Mouse (Mus musculus) hindbrain, embryonic 12.5 days (tissue): ENCODE results near the gene 6030408B16Rik. TPM values are rescaled to one million over a fixed set of nuclear protein-coding genes. Genes with fewer than 3 reads are reported as not detected.

ENCODE experiments used
- ATAC-seq: fragments of 200-750 bp; cut with Nextera tagmentation; 2 replicates; pipeline ENCODE4 v1.8.0; 2017; ENCODE audit warnings: moderate TSS enrichment; ENCODE audit not compliant: low FRiP score
- H3K27ac ChIP-seq: fragments of 300-500 bp; sonication (generic); 2 replicates; pipeline ENCODE4 v1.5.1; 2016; ENCODE audit warnings: mild to moderate bottlenecking
- H3K27me3 ChIP-seq: fragments of 300-500 bp; sonication (generic); 2 replicates; pipeline ENCODE4 v1.6.1; 2016; ENCODE audit warnings: mild to moderate bottlenecking
- H3K36me3 ChIP-seq: fragments of 300-500 bp; sonication (generic); 2 replicates; pipeline ENCODE4 v1.6.1; 2016; ENCODE audit warnings: mild to moderate bottlenecking
- H3K4me1 ChIP-seq: fragments of 300-500 bp; sonication (generic); 2 replicates; pipeline ENCODE4 v1.6.1; 2016
- H3K4me2 ChIP-seq: fragments of 300-500 bp; sonication (generic); replicated peaks from 2 replicates; pipeline ENCODE4 v1.6.1; 2016; ENCODE audit warnings: mild to moderate bottlenecking
- H3K4me3 ChIP-seq: fragments of 300-500 bp; sonication (generic); 2 replicates; pipeline ENCODE4 v1.5.1; 2016; ENCODE audit warnings: mild to moderate bottlenecking
- H3K9ac ChIP-seq: fragments of 300-500 bp; sonication (generic); 2 replicates; pipeline ENCODE4 v1.6.1; 2016; ENCODE audit warnings: mild to moderate bottlenecking, moderate library complexity
- H3K9me3 ChIP-seq: fragments of 300-500 bp; sonication (generic); replicated peaks from 2 replicates; pipeline ENCODE4 v1.6.1; 2016; ENCODE audit warnings: mild to moderate bottlenecking
- WGBS: fragments of 180-500 bp; shearing (Covaris S2); methylation state at CpG from one replicate; pipeline ENCODE4 v1.1.7; 2016; 5-methylcytosine and 5-hydroxymethylcytosine counted together
- polyA plus RNA-seq: library from polyadenylated mRNA; unstranded; fragments of >200 nt; fragmentation: Nextera tagmentation; extraction: Ambion mirVana; gene quantifications from 2 replicates; pipeline ENCODE4 v1.2.1, GENCODE M21; 2016

Gene 6030408B16Rik
- polyA plus RNA-seq, 1 experiment from 2014 or later = 0.31 TPM

DNA sequence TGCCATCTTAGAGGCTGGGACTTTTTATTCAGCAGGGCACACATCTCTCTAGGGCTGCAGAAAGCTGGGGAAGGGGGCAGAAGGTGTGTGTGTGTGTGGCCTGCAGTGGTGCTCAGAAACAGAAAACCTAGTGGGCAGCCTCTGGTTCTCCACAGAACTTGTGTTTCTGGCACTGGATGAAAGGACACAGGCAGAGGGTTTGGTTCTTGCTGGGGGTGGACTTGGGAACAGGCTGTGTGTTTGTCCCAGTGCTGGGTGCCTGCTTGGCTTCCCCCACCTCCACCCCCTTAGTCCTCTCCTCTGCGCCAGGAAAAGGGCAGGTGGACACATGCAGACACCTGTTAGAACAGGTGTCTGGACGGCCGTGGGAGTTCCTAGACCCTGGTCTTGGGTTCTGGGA is 21.9 kb upstream of the 6030408B16Rik start:
- no peaks in the 10 kb centered on the region for H3K9me3 ChIP-seq
- 89% methylated on average over 3 of the region's 3 CpGs for WGBS
- no peak overlapping the region for H3K9ac ChIP-seq
- peaks cover 26% of the 10 kb centered on the region for H3K27me3 ChIP-seq
- H3K4me2 ChIP-seq = no peak overlapping the region
- no peak for ATAC-seq
- H3K4me1 ChIP-seq = peaks cover 17% of the 10 kb centered on the region
- no peak overlapping the region for H3K27ac ChIP-seq
- no peak overlapping the region for H3K4me3 ChIP-seq
- H3K36me3 ChIP-seq = peaks cover 26% of the 10 kb centered on the region

DNA sequence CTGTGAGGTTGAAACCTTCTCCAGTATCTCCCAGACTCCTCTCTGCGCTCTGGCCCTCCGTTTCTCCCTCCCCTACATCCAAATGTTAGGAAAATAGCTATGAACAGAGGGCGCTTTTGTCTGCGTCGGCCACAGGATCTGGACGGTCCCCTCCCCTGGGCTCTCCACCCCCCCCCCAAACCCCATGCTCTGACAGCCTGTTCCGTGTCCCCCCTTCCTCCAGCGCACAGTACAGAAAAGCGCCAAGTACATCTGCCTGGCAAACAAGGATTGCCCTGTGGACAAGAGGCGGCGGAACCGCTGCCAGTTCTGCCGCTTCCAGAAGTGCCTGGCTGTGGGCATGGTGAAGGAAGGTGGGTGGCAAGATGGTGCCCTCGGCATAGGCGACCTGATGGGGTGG is 21.5 kb upstream of the 6030408B16Rik start:
- Histone ChIP-seq H3K9me3 (no peaks in the 10 kb centered on the region), H3K9ac (no peak overlapping the region), H3K4me1 (peaks cover 15% of the 10 kb centered on the region), H3K27me3 (peaks cover 22% of the 10 kb centered on the region), H3K4me2 (no peak overlapping the region), H3K4me3 (no peak overlapping the region), H3K27ac (no peak overlapping the region), H3K36me3 (peaks cover 26% of the 10 kb centered on the region)
- WGBS = 83% methylated on average over 15 of the region's 15 CpGs
- ATAC-seq = no peak

DNA sequence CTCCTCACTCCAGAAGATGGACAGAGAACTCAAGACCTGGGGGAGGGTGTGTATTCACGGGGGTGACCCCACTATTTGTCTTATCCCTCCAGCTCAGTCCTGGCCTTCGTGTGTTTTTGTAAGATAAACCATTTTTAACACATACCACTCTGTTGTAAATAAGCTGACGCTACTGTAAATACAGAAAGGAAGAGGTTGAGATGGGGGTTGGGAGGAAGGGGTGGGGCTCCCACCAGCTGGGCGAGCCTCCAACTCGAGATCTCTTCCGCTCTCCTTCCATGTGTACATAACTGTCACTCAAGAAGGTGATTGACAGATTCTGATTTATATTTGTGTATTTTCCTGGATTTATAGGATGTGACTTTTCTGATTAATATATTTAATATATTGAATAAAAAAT is 18.6 kb upstream of the 6030408B16Rik start:
- no peak for ATAC-seq
- WGBS = 79% methylated on average over 6 of the region's 6 CpGs
- no peak overlapping the region for H3K9ac ChIP-seq
- no peak overlapping the region for H3K27ac ChIP-seq
- no peaks in the 10 kb centered on the region for H3K9me3 ChIP-seq
- H3K4me2 ChIP-seq = no peak overlapping the region
- H3K4me1 ChIP-seq = peaks cover 23% of the 10 kb centered on the region
- H3K36me3 ChIP-seq = peaks cover 26% of the 10 kb centered on the region
- H3K4me3 ChIP-seq = no peak overlapping the region
- H3K27me3 ChIP-seq = no peaks in the 10 kb centered on the region; the same call in 1 of the 2 replicates

DNA sequence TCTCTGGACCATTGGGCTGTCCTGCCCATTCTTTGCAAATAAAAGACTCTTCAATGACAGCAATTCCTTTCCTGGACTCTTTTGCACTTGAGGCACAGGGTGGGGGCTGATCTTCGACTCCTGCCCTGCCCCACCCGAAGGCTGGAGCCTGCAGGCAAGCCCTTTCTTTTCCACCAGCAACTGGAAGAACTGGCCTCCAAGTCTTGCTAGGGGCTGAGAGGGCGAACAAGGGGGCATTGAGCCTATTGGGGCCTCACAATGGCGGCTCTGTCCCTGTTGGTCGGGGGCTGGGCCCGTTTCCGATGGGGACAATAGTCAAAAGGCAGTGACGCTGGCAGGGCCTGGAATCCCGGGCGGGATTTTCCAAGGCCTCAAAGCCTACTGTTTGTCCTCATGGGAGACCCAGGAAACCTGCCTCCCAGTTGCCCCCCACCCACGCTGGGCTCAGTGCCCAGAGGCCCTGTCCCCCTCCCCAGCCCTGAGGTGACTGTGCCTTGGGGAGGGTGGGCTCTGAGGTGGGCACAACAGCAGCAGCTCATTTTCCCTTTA is 15.6 kb upstream of the 6030408B16Rik start:
- Histone ChIP-seq H3K4me3 (no peak overlapping the region), H3K36me3 (peaks cover 18% of the 10 kb centered on the region), H3K4me1 (peaks cover 23% of the 10 kb centered on the region), H3K9me3 (no peaks in the 10 kb centered on the region), H3K27me3 (no peaks in the 10 kb centered on the region), H3K27ac (peak overlapping the region; percentile 3), H3K9ac (no peak overlapping the region), H3K4me2 (no peak overlapping the region)
- peak; percentile 74 for ATAC-seq
- WGBS = 22% methylated on average over 11 of the region's 11 CpGs

DNA sequence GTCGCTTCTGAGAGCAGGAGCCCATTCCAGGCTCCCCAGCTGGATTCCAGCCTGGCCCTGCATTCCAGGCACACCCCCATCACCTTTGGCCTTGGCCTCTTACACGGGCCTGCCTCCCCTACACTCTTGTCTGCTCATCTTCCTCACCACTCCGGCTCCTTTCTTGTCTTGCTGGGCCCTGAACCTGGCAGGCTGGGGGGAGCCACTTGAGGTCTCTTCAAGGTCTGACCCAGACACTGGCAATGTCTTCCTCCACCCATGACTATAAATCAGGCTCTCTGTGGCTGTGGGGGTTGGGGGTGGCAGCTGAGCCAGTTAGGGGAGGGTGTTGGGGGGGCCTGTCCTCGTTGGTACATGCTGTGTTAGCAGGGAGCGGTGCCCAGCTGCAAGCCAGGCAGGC is 14.4 kb upstream of the 6030408B16Rik start:
- ATAC-seq = no peak
- Histone ChIP-seq H3K4me3 (no peak overlapping the region), H3K27ac (0 out of 2 replicates have a peak overlapping the region, but pooled peaks have one; percentile 3), H3K36me3 (peaks cover 7% of the 10 kb centered on the region), H3K27me3 (no peaks in the 10 kb centered on the region), H3K9ac (no peak overlapping the region), H3K4me1 (peaks cover 23% of the 10 kb centered on the region), H3K9me3 (no peaks in the 10 kb centered on the region), H3K4me2 (no peak overlapping the region)
- 51% methylated on average over 5 of the region's 5 CpGs for WGBS

DNA sequence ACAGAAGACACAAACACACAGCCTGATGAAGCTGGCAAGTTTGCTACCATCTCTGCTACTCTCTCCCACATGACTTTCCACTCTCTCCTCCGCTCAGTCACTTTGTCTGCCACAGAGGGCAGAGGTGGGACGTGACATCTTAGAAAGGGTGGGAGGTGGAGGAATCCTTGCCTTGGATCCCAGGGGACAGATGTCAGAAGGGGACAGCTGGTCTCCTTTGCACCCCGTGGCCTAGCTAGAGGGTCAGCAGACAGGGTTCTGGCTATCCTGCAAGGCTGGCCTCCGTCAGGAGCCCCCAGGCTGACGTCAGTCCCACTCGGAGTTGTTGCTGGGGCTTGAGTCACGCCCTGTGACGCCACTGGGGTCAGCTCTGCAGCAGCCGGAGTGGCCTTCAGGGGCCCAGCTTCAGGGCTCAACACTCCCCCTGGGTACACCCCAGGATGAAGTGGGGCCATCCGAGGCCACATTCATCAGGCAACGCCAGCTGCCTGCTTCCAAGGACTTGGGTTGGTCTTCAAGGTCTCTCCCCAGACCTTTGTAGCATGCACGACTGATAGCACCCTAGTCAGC is 13.5 kb upstream of the 6030408B16Rik start:
- no peaks in the 10 kb centered on the region for H3K36me3 ChIP-seq
- H3K9me3 ChIP-seq = no peaks in the 10 kb centered on the region
- 68% methylated on average over 12 of the region's 12 CpGs for WGBS
- no peak overlapping the region for H3K4me2 ChIP-seq
- H3K4me1 ChIP-seq = peaks cover 24% of the 10 kb centered on the region
- no peaks in the 10 kb centered on the region for H3K27me3 ChIP-seq
- ATAC-seq = no peak
- no peak overlapping the region for H3K27ac ChIP-seq
- H3K4me3 ChIP-seq = no peak overlapping the region
- H3K9ac ChIP-seq = 0 out of 2 replicates have a peak overlapping the region, but pooled peaks have one; percentile 8

DNA sequence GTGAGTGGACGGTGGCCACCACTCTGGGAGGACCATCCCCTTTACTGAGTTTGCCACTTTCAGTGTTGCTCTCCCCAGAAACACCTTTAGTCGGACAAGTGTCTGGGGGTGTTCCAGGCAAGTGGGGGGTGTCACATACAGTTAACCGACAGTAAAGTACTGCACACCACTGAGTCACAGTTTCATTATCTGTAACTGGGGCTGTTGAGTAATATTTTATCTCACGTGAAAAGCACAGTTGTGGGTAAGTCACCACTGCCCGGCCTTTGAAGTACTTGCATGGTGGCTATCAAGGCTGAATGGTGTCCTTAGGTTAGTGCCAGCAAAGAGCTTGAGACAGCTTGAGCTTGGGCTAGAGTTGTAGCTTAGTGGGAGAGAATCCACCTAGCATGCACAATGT is 10.5 kb upstream of the 6030408B16Rik start:
- H3K27ac ChIP-seq = no peak overlapping the region
- WGBS = 79% methylated on average over 5 of the region's 5 CpGs
- H3K36me3 ChIP-seq = peaks cover 10% of the 10 kb centered on the region
- no peak for ATAC-seq
- H3K4me2 ChIP-seq = no peak overlapping the region
- H3K9ac ChIP-seq = no peak overlapping the region
- no peaks in the 10 kb centered on the region for H3K9me3 ChIP-seq
- H3K27me3 ChIP-seq = no peaks in the 10 kb centered on the region
- peaks cover 30% of the 10 kb centered on the region for H3K4me1 ChIP-seq
- H3K4me3 ChIP-seq = no peak overlapping the region

DNA sequence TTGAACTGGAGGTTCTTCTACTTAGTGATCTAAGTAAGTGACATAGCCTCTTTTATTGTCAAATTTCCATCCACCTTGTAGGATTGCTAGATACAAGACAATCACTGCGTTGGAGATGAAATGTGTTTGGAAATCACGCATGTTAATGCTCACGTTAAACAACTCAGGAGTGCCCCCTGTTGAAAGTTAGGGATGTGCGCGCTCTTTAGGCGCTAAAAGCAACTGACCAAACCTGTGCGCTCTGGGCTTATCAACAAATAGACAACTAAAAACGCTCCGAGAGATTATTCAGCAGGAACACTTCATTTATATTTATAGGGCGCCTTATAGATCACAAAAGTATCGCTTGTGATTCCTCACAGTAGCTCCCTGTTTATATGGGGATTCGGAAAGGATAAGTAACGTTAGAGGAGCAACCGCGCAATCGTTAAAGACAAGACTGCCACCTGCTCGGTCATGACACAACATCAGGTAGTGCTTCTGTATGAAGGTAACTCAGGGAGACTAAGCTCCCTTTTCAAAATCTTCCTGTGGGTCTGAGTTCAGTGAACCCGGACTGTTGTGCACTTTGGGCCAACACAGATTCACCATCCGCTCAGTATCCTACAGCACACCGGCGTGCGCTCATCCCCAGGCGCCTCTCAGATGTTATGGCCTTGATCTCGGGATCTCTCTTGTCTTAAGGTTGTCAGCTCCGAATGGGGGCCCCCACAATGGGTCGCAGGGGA is 9.7 kb upstream of the 6030408B16Rik start:
- Histone ChIP-seq H3K36me3 (peaks cover 19% of the 10 kb centered on the region), H3K9me3 (no peaks in the 10 kb centered on the region), H3K4me1 (peaks cover 21% of the 10 kb centered on the region), H3K27ac (peak overlapping the region; percentile 35; the same call in 1 of the 2 replicates), H3K9ac (peak overlapping the region; percentile 68), H3K4me2 (peak overlapping the region; percentile 86), H3K4me3 (peak overlapping the region; percentile 92), H3K27me3 (no peaks in the 10 kb centered on the region)
- WGBS = 2% methylated on average over 26 of the region's 26 CpGs
- ATAC-seq = peak; percentile 59; the same call in 1 of the 2 replicates

DNA sequence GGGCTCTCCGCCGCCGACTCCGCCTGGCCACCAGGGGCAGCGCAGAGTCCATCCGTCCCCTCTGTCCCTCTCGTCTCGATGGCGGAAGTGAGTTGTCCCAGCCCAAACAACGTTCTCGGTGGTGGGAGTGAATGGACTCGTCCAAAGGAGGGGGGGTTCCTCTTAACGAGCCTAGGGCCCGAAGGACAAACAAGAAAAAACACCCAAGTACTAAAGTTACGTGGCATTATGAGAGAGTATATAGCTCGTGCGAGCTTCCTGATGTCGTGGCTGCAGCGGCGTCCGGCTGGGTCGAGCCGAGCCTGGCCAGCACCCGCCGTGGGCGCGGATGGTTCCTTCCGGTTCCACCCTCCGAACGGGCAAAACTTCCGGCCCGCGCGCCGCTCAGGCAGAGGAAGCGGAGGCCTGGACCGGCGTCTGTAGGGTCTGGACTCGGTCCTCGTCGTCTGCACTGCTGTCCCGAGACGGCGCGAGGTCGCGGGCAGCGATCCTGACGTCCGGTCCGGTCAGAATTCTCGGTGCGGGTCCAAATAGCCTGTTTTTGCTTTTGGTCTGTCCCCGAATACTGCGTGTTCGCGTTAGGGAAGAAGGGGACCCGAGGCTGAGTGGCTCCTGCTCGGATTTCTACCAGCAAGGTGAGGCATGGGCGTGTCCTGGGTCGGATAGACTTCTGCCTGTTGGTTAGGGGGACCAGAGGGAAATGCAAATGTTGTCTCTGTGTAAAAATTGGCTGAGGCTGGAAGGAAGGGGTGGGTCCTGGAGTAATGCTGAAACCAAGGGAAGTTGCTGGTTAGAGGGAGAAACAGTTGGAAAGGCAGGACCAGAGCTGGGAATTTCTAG is 8.9 kb upstream of the 6030408B16Rik start, which contains the start of gene Atg101:
TSS of gene Atg101 (plus strand) at position 362 of the 840 bp plus-strand sequence.
- Histone ChIP-seq H3K4me2 (peak within 1 kb of the TSS; percentile 86), H3K36me3 (peaks cover 26% of the 10 kb centered on the region), H3K9ac (peak within 1 kb of the TSS; percentile 89), H3K4me1 (peaks cover 15% of the 10 kb centered on the region), H3K27me3 (no peaks in the 10 kb centered on the region), H3K4me3 (peak within 1 kb of the TSS; percentile 92), H3K27ac (peak within 1 kb of the TSS; percentile 75), H3K9me3 (no peaks in the 10 kb centered on the region)
- WGBS = under 1% methylated on average over 61 of the region's 61 CpGs
- ATAC-seq = peak; percentile 90

DNA sequence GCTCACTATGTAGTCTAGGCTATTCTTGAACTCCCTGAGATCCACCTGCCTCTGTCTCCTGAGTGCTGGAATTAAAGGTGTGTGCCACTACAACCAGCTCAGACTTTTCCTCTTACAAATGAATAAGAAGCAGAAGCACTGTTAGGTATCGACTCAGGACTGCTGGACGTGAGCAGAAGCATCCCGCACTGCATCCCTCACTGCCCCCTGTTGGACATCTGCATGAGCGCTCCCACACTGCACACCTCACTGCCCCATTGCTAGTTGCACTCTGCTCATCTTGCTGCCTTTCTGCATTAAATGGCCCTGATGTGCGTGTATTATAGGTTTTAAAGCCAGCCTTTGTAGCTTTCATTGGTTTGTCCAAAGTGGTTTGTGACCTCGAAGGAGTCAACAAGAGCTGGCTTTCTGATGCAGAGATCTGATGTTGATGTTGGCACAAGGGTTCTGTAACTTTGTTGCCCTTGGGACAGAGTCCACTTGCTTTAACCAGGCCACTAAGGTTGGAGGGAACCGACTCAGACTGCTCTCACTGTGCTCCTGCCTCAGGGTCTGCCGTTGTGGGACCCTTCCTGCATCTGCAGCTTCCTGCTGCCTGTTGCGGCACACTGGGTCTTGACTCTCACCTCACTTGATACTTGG is 6.8 kb upstream of the 6030408B16Rik start:
- WGBS = 71% methylated on average over 9 of the region's 9 CpGs
- H3K4me3 ChIP-seq = no peak overlapping the region

DNA sequence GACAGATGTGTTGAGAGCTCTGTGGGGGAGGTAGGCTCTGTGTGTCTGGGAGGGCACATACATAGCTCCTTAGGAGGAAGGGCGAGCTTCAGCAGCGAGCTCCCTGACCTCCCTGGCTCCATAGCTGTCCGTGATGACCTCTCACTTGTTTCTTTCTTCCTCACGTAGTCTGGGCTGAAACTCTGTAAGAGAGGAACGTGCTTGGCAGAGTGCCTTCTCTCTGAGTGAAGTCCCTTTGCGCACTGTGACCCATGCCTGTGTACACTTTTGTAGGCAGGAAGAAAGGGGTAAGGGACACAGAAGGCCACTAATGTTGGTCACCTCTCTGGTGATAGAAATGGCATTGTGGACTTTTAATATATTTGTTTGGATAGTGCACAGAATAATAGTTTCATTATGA is 5.7 kb upstream of the 6030408B16Rik start:
- no peak overlapping the region for H3K27ac ChIP-seq
- no peak overlapping the region for H3K4me2 ChIP-seq
- H3K4me3 ChIP-seq = no peak overlapping the region
- no peak for ATAC-seq
- no peaks in the 10 kb centered on the region for H3K9me3 ChIP-seq
- H3K9ac ChIP-seq = no peak overlapping the region
- no peaks in the 10 kb centered on the region for H3K27me3 ChIP-seq
- WGBS = 92% methylated on average over 6 of the region's 6 CpGs
- H3K4me1 ChIP-seq = peaks cover 15% of the 10 kb centered on the region
- peaks cover 57% of the 10 kb centered on the region for H3K36me3 ChIP-seq

More for the DNA sequence above, 6.8 kb upstream of the 6030408B16Rik start:
- H3K9ac ChIP-seq = no peak overlapping the region
- no peaks in the 10 kb centered on the region for H3K27me3 ChIP-seq
- H3K4me1 ChIP-seq = peaks cover 15% of the 10 kb centered on the region
- H3K36me3 ChIP-seq = peaks cover 47% of the 10 kb centered on the region
- H3K9me3 ChIP-seq = no peaks in the 10 kb centered on the region
- no peak overlapping the region for H3K4me2 ChIP-seq
- ATAC-seq = no peak
- no peak overlapping the region for H3K27ac ChIP-seq
